In genomic region chr11:50826214-50826613, GRCm38 (mm10) we compare ENCODE assay signal across 10 mouse cellular contexts. TPM values are rescaled to one million over a fixed set of nuclear protein-coding genes. Genes with fewer than 3 reads are reported as not detected.
A peak's percentile ranks its signal among the peaks of the same experiment; 100 is the strongest.
DNase-seq lines count a peak whose midpoint lies in the region; ATAC-seq and TF ChIP-seq lines count a peak whose summit lies in the region.
"Had no signal": no experiment of that assay in that cellular context is flagged by ENCODE, and none has a peak within 500 bp of the region (broad histone marks: within the 10 kb centered on the region; RNA-seq: fewer than 3 reads in every experiment).

No protein-coding gene starts in this region.

- H3K27me3 ChIP-seq in neural tube, embryonic 11.5 days (ENCODE audit: control insufficient read depth, insufficient read depth, low read length) = no peaks in the 10 kb centered on the region
- no peaks in the 10 kb centered on the region for H3K27me3 ChIP-seq in forebrain, postnatal 0 days (ENCODE audit: insufficient read depth, low read length)
- H3K27me3 ChIP-seq in limb, embryonic 12.5 days = no peaks in the 10 kb centered on the region

- H3K9me3 ChIP-seq in neural tube, embryonic 11.5 days (ENCODE audit: control insufficient read depth, low read length) = no peaks in the 10 kb centered on the region
- no peaks in the 10 kb centered on the region for H3K9me3 ChIP-seq in forebrain, postnatal 0 days (ENCODE audit: low read length)
- H3K9me3 ChIP-seq in limb, embryonic 12.5 days = no peaks in the 10 kb centered on the region

- 84% methylated on average over 2 of the region's 2 CpGs for WGBS in neural tube, embryonic 11.5 days
- WGBS in forebrain, postnatal 0 days = 30% methylated on average over 2 of the region's 2 CpGs
- 56% methylated on average over 2 of the region's 2 CpGs for WGBS in limb, embryonic 12.5 days

- no peak for DNase-seq in neural tube, embryonic 11.5 days (ENCODE audit: low spot score)
- DNase-seq in neural tube, embryonic 10.5 days (ENCODE audit: extremely low spot score, low spot score) = no peak
- no peak for DNase-seq in forebrain, postnatal 0 days
- DNase-seq in urinary bladder, adult 18-20 months (ENCODE audit: low spot score in 2 of 2) = no peak
- no peak for DNase-seq in gastrocnemius, postnatal 10 days
- DNase-seq in adrenal gland, postnatal 25 days = no peak
- DNase-seq: thymus, postnatal 14 days had no signal

- no peak overlapping the region for H3K9ac ChIP-seq in neural tube, embryonic 11.5 days (ENCODE audit: low read length)
- peak overlapping the region; percentile 83; the same call in 1 of the 2 replicates for H3K9ac ChIP-seq in forebrain, postnatal 0 days
- H3K9ac ChIP-seq in limb, embryonic 12.5 days (replicated peaks) = peak overlapping the region; percentile 86

- peak overlapping the region; percentile 87; the same call in 1 of the 2 replicates for H3K4me3 ChIP-seq in neural tube, embryonic 11.5 days (ENCODE audit: low read depth, low read length)
- peak overlapping the region; percentile 65 for H3K4me3 ChIP-seq in forebrain, postnatal 0 days (ENCODE audit: low read depth, low read length)
- H3K4me3 ChIP-seq in limb, embryonic 12.5 days (replicated peaks) = peak overlapping the region; percentile 76

- H3K36me3 ChIP-seq in neural tube, embryonic 11.5 days (ENCODE audit: control insufficient read depth, insufficient read depth, low read length) = peaks cover 19% of the 10 kb centered on the region
- H3K36me3 ChIP-seq in forebrain, postnatal 0 days (ENCODE audit: insufficient read depth) = peaks cover 35% of the 10 kb centered on the region
- H3K36me3 ChIP-seq in limb, embryonic 12.5 days = peaks cover 49% of the 10 kb centered on the region

- no peak for ATAC-seq in neural tube, embryonic 11.5 days (ENCODE audit: insufficient read depth, low FRiP score, low TSS enrichment)
- no peak for ATAC-seq in forebrain, postnatal 0 days
- no peak for ATAC-seq in limb, embryonic 12.5 days (ENCODE audit: insufficient number of reproducible peaks, insufficient read depth, low FRiP score, low TSS enrichment, low read depth)
- ATAC-seq in megakaryocyte-erythroid progenitor cell, adult 5-6 weeks (replicated peaks; ENCODE audit: low FRiP score, low TSS enrichment, poor library complexity, severe bottlenecking) = no peak

- peaks cover 6% of the 10 kb centered on the region; the same call in 1 of the 2 replicates for H3K4me1 ChIP-seq in neural tube, embryonic 11.5 days (ENCODE audit: control insufficient read depth, insufficient read depth, low read length)
- H3K4me1 ChIP-seq in forebrain, postnatal 0 days (ENCODE audit: insufficient read depth) = peaks cover 11% of the 10 kb centered on the region; the same call in 1 of the 2 replicates
- peaks cover 7% of the 10 kb centered on the region for H3K4me1 ChIP-seq in limb, embryonic 12.5 days (replicated peaks)

- H3K27ac ChIP-seq in neural tube, embryonic 11.5 days (ENCODE audit: low read depth, low read length) = no peak overlapping the region
- H3K27ac ChIP-seq in forebrain, postnatal 0 days (ENCODE audit: low read depth, low read length) = no peak overlapping the region
- no peak overlapping the region for H3K27ac ChIP-seq in limb, embryonic 12.5 days

- peak overlapping the region; percentile 75 for H3K4me2 ChIP-seq in neural tube, embryonic 11.5 days (ENCODE audit: low read depth)
- peak overlapping the region; percentile 83 for H3K4me2 ChIP-seq in forebrain, postnatal 0 days (ENCODE audit: low read depth)
- H3K4me2 ChIP-seq in limb, embryonic 12.5 days = peak overlapping the region; percentile 76

- TF ChIP-seq CTCF in forebrain, postnatal 0 days (IDR thresholded peaks at IDR 0.05; ENCODE audit: low read depth) = no peak

RNA-seq across cellular contexts. Expression of gene Zfp354c, which starts 1.3 kb away (rescaled TPM):
- 49.0 and 53.8 TPM in 2 replicates for polyA plus RNA-seq in neural tube, embryonic 11.5 days (2014; fragmentation: Nextera tagmentation; extraction: Ambion mirVana)
- 42.7 and 46.6 TPM in 2 replicates for total RNA-seq in forebrain, postnatal 0 days (2014; rRNA removed)
- polyA plus RNA-seq in forebrain, postnatal 0 days (2015; fragmentation: Nextera tagmentation; extraction: Ambion mirVana) = 27.1 and 35.1 TPM in 2 replicates
- polyA plus RNA-seq in limb, embryonic 12.5 days (2016; fragmentation: Nextera tagmentation; extraction: Ambion mirVana) = 56.1 and 61.0 TPM in 2 replicates
- total RNA-seq in gastrocnemius, postnatal 10 days (2021) = 10 to 100 TPM; 11.2 to 13.5 TPM
- 2.2 and 15.8 TPM in 2 replicates for total RNA-seq in megakaryocyte-erythroid progenitor cell, adult 5-6 weeks (2014; fragmentation: Nextera tagmentation)
- total RNA-seq in megakaryocyte-erythroid progenitor cell, adult 5-6 weeks (2017) = 0.38 and 2.8 TPM in 2 replicates
- total RNA-seq in adrenal gland, postnatal 25 days (2021) = 5.5 and 5.6 TPM in 2 replicates

RNA-seq across cellular contexts. Expression of gene Zfp879, which starts 15.1 kb away (rescaled TPM):
- 0.56 and 0.80 TPM in 2 replicates for polyA plus RNA-seq in neural tube, embryonic 11.5 days (2014; fragmentation: Nextera tagmentation; extraction: Ambion mirVana)
- total RNA-seq in forebrain, postnatal 0 days (2014; rRNA removed) = 3.5 and 5.9 TPM in 2 replicates
- 1.1 and 1.6 TPM in 2 replicates for polyA plus RNA-seq in forebrain, postnatal 0 days (2015; fragmentation: Nextera tagmentation; extraction: Ambion mirVana)
- 1.2 TPM in 2 replicates for polyA plus RNA-seq in limb, embryonic 12.5 days (2016; fragmentation: Nextera tagmentation; extraction: Ambion mirVana)
- 1 to 10 TPM in 1 of 2 experiments, under 1 TPM in 1; 0.92 to 1.2 TPM for total RNA-seq in gastrocnemius, postnatal 10 days (2021)
- total RNA-seq in megakaryocyte-erythroid progenitor cell, adult 5-6 weeks (2014; fragmentation: Nextera tagmentation) = not detected in 2 replicates
- total RNA-seq in megakaryocyte-erythroid progenitor cell, adult 5-6 weeks (2017) = 0.08 and 0.14 TPM in 2 replicates
- total RNA-seq in adrenal gland, postnatal 25 days (2021) = 0.62 and 1.0 TPM in 2 replicates
- total RNA-seq: neutrophil, adult 5-6 weeks had no signal

RNA-seq across cellular contexts. Expression of gene Grm6, which starts 24.3 kb away (rescaled TPM):
- polyA plus RNA-seq in neural tube, embryonic 11.5 days (2014; fragmentation: Nextera tagmentation; extraction: Ambion mirVana) = not detected in 2 replicates
- not detected in 2 replicates for total RNA-seq in forebrain, postnatal 0 days (2014; rRNA removed)
- not detected in 2 replicates for polyA plus RNA-seq in forebrain, postnatal 0 days (2015; fragmentation: Nextera tagmentation; extraction: Ambion mirVana)
- polyA plus RNA-seq in limb, embryonic 12.5 days (2016; fragmentation: Nextera tagmentation; extraction: Ambion mirVana) = 0.05 TPM in 1 of 2 replicates, not detected in the other
- total RNA-seq in gastrocnemius, postnatal 10 days (2021) = not detected
- not detected in 2 replicates for total RNA-seq in megakaryocyte-erythroid progenitor cell, adult 5-6 weeks (2014; fragmentation: Nextera tagmentation)
- total RNA-seq in megakaryocyte-erythroid progenitor cell, adult 5-6 weeks (2017) = not detected in 2 replicates
- total RNA-seq in adrenal gland, postnatal 25 days (2021) = not detected in 2 replicates
